Mouse (Mus musculus): ENCODE results near the gene Foxn3. TPM values are rescaled to one million over a fixed set of nuclear protein-coding genes. Genes with fewer than 3 reads are reported as not detected.

Gene Foxn3
- polyA plus RNA-seq, 1 experiment from 2014 or later: 87.3 TPM

GRCm38 (mm10) chr12:99286662-99287061 lies 276.7 kb downstream of the Foxn3 start:
- ATAC-seq (replicated peaks; ENCODE audit: low FRiP score) (peak; percentile 54), DNase-seq (ENCODE audit: low spot score) (no peak)
- H3K4me2 ChIP-seq (ENCODE audit: low read depth, low read length, severe bottlenecking): no peak overlapping the region
- no peaks in the 10 kb centered on the region for H3K36me3 ChIP-seq (ENCODE audit: control insufficient read depth, insufficient read depth, low read length)
- WGBS: 43% methylated on average over 6 of the region's 6 CpGs
- H3K4me3 ChIP-seq (ENCODE audit: low read depth, low read length): no peak overlapping the region
- no peaks in the 10 kb centered on the region for H3K27me3 ChIP-seq (ENCODE audit: control insufficient read depth, insufficient read depth, low read length)
- peak overlapping the region; percentile 34; the same call in 1 of the 2 replicates for H3K27ac ChIP-seq (ENCODE audit: low read depth, low read length)
- peaks cover 43% of the 10 kb centered on the region for H3K4me1 ChIP-seq (replicated peaks; ENCODE audit: control insufficient read depth, insufficient read depth, low read length)
- H3K9me3 ChIP-seq (ENCODE audit: control insufficient read depth, low read length): no peaks in the 10 kb centered on the region
- no peak overlapping the region for H3K9ac ChIP-seq (ENCODE audit: low read length)

- Histone ChIP-seq H3K9ac (ENCODE audit: low read length) (peak overlapping the region; percentile 16; the same call in 1 of the 2 replicates), H3K4me1 (replicated peaks; ENCODE audit: control insufficient read depth, insufficient read depth, low read length) (peaks cover 44% of the 10 kb centered on the region), H3K36me3 (ENCODE audit: control insufficient read depth, insufficient read depth, low read length) (no peaks in the 10 kb centered on the region), H3K27ac (ENCODE audit: low read depth, low read length) (peak overlapping the region; percentile 74), H3K4me2 (ENCODE audit: low read depth, low read length, severe bottlenecking) (peak overlapping the region; percentile 38; the same call in 1 of the 2 replicates), H3K27me3 (ENCODE audit: control insufficient read depth, insufficient read depth, low read length) (no peaks in the 10 kb centered on the region), H3K9me3 (ENCODE audit: control insufficient read depth, low read length) (no peaks in the 10 kb centered on the region), H3K4me3 (ENCODE audit: low read depth, low read length) (no peak overlapping the region)
- DNase-seq (ENCODE audit: low spot score): no peak
- WGBS: 71% methylated on average over 8 of the region's 8 CpGs
- no peak for ATAC-seq (replicated peaks; ENCODE audit: low FRiP score)
These were observed 277.7 kb downstream of the Foxn3 start for GRCm38 (mm10) chr12:99285656-99286055.

DNA sequence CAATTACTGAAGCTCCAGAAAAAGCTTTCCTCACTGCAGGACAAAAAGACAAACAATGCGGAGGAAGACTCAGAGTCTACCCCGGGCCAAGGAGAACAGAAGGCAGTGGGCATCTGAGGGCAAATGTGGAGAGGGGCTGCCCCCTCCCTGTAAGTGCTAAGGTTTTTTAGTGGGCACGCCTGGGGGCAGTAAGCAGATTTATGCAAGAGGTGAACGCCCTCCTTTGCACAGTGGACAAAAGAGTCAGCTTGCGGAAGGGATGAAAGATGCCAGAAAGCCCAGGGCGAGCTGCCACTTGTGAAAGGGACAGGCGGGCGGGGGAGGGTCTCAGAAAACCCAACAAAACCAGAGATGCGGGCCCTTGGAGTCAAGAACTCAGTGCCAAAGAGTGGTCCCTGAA lies 278.2 kb downstream of the Foxn3 start:
- no peaks in the 10 kb centered on the region for H3K36me3 ChIP-seq (ENCODE audit: control insufficient read depth, insufficient read depth, low read length)
- no peaks in the 10 kb centered on the region for H3K27me3 ChIP-seq (ENCODE audit: control insufficient read depth, insufficient read depth, low read length)
- ATAC-seq (replicated peaks; ENCODE audit: low FRiP score) (peak; percentile 51), DNase-seq (ENCODE audit: low spot score) (peak; percentile 68)
- H3K4me3 ChIP-seq (ENCODE audit: low read depth, low read length): no peak overlapping the region
- H3K27ac ChIP-seq (ENCODE audit: low read depth, low read length): peak overlapping the region; percentile 74
- peak overlapping the region; percentile 38 for H3K4me2 ChIP-seq (ENCODE audit: low read depth, low read length, severe bottlenecking)
- H3K9me3 ChIP-seq (ENCODE audit: control insufficient read depth, low read length): no peaks in the 10 kb centered on the region
- peak overlapping the region; percentile 21; the same call in 1 of the 2 replicates for H3K9ac ChIP-seq (ENCODE audit: low read length)
- WGBS: 12% methylated on average over 9 of the region's 9 CpGs
- H3K4me1 ChIP-seq (replicated peaks; ENCODE audit: control insufficient read depth, insufficient read depth, low read length): peaks cover 44% of the 10 kb centered on the region

GRCm38 (mm10) chr12:99284419-99285069 lies 278.8 kb downstream of the Foxn3 start:
- peak overlapping the region; percentile 21; the same call in 1 of the 2 replicates for H3K9ac ChIP-seq (ENCODE audit: low read length)
- 64% methylated on average over 8 of the region's 8 CpGs for WGBS
- no peak overlapping the region for H3K4me2 ChIP-seq (ENCODE audit: low read depth, low read length, severe bottlenecking)
- 0 out of 2 replicates have a peak, but pooled peaks have one; percentile 6 for ATAC-seq (replicated peaks; ENCODE audit: low FRiP score)
- no peaks in the 10 kb centered on the region for H3K36me3 ChIP-seq (ENCODE audit: control insufficient read depth, insufficient read depth, low read length)
- H3K4me3 ChIP-seq (ENCODE audit: low read depth, low read length): no peak overlapping the region
- H3K9me3 ChIP-seq (ENCODE audit: control insufficient read depth, low read length): no peaks in the 10 kb centered on the region
- no peak for DNase-seq (ENCODE audit: low spot score)
- H3K27ac ChIP-seq (ENCODE audit: low read depth, low read length): peak overlapping the region; percentile 74; the same call in 1 of the 2 replicates
- H3K27me3 ChIP-seq (ENCODE audit: control insufficient read depth, insufficient read depth, low read length): no peaks in the 10 kb centered on the region
- H3K4me1 ChIP-seq (replicated peaks; ENCODE audit: control insufficient read depth, insufficient read depth, low read length): peaks cover 44% of the 10 kb centered on the region

DNA sequence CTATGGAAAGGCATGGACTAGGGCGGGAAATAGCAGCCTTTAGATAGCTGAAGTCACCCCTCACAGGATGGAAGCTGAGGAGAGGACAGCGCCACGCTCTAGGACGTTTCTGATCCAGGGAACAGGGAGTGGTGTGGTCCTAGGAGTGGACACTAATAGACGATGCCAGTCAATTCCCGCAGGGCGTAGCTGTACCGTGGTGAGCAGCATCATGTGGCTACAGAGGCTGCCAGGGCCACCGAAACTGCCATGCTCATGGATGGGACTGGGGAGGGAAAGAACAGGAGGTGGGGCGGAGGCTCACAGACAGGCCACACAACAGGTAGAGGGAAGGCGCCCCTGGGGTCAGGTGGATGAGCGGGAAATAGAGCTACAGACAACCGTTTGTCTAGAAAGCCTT lies 282.6 kb downstream of the Foxn3 start:
- DNase-seq (ENCODE audit: low spot score) (no peak), ATAC-seq (replicated peaks; ENCODE audit: low FRiP score) (no peak)
- no peaks in the 10 kb centered on the region for H3K9me3 ChIP-seq (ENCODE audit: control insufficient read depth, low read length)
- H3K4me1 ChIP-seq (replicated peaks; ENCODE audit: control insufficient read depth, insufficient read depth, low read length): peaks cover 30% of the 10 kb centered on the region
- no peak overlapping the region for H3K4me2 ChIP-seq (ENCODE audit: low read depth, low read length, severe bottlenecking)
- no peaks in the 10 kb centered on the region for H3K27me3 ChIP-seq (ENCODE audit: control insufficient read depth, insufficient read depth, low read length)
- H3K36me3 ChIP-seq (ENCODE audit: control insufficient read depth, insufficient read depth, low read length): no peaks in the 10 kb centered on the region; the same call in 1 of the 2 replicates
- H3K4me3 ChIP-seq (ENCODE audit: low read depth, low read length): no peak overlapping the region
- no peak overlapping the region for H3K9ac ChIP-seq (ENCODE audit: low read length)
- 94% methylated on average over 13 of the region's 13 CpGs for WGBS
- no peak overlapping the region for H3K27ac ChIP-seq (ENCODE audit: low read depth, low read length)

DNA sequence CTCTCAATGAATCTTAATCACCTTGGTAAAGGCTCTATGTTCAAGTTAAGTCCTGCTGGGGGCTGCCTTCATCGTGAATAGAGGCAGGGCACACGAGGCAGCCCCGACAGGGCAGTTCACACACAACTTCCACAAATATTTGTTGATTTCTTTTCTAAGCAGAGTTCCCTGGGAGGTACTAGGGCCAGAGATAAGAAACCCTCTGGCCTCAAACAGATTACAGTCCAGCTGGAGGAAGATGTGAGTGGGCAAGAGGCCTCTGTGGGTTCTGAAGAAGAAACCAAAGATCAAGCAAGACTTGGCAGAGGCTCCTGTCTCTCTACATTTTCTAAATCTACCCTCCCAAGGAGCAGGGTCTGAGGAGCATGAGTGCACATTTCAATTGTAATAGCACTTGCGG lies 283.1 kb downstream of the Foxn3 start:
- Histone ChIP-seq H3K4me1 (replicated peaks; ENCODE audit: control insufficient read depth, insufficient read depth, low read length) (peaks cover 25% of the 10 kb centered on the region), H3K4me3 (ENCODE audit: low read depth, low read length) (no peak overlapping the region), H3K9ac (ENCODE audit: low read length) (no peak overlapping the region), H3K27me3 (ENCODE audit: control insufficient read depth, insufficient read depth, low read length) (no peaks in the 10 kb centered on the region), H3K36me3 (ENCODE audit: control insufficient read depth, insufficient read depth, low read length) (no peaks in the 10 kb centered on the region; the same call in 1 of the 2 replicates), H3K27ac (ENCODE audit: low read depth, low read length) (no peak overlapping the region), H3K9me3 (ENCODE audit: control insufficient read depth, low read length) (no peaks in the 10 kb centered on the region), H3K4me2 (ENCODE audit: low read depth, low read length, severe bottlenecking) (no peak overlapping the region)
- ATAC-seq (replicated peaks; ENCODE audit: low FRiP score): no peak
- no peak for DNase-seq (ENCODE audit: low spot score)
- WGBS: 85% methylated on average over 4 of the region's 4 CpGs

DNA sequence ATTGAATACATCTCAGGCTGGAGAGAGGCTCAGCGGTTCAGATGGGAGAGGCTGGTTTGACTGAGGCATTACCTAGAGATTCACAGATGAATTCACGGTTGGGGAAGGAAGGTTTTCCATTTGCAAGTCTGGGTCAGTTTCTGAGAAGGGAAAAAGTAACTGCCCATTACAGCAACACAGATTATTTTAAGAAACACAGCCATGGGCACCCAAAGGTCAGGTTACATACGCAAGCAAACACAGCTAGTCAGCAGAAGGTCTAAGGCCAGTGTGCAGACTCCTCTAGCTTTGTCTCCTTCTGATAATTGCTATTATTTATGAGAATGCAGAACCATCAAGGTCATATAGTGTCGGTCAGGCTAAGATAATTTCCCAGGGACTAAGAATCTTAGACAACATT lies 284.0 kb downstream of the Foxn3 start:
- no peaks in the 10 kb centered on the region; the same call in 1 of the 2 replicates for H3K36me3 ChIP-seq (ENCODE audit: control insufficient read depth, insufficient read depth, low read length)
- 92% methylated on average over 4 of the region's 4 CpGs for WGBS
- peaks cover 16% of the 10 kb centered on the region for H3K4me1 ChIP-seq (replicated peaks; ENCODE audit: control insufficient read depth, insufficient read depth, low read length)
- H3K9me3 ChIP-seq (ENCODE audit: control insufficient read depth, low read length): no peaks in the 10 kb centered on the region
- DNase-seq (ENCODE audit: low spot score) (no peak), ATAC-seq (replicated peaks; ENCODE audit: low FRiP score) (no peak)
- H3K9ac ChIP-seq (ENCODE audit: low read length): no peak overlapping the region
- H3K27me3 ChIP-seq (ENCODE audit: control insufficient read depth, insufficient read depth, low read length): no peaks in the 10 kb centered on the region
- no peak overlapping the region for H3K4me2 ChIP-seq (ENCODE audit: low read depth, low read length, severe bottlenecking)
- H3K4me3 ChIP-seq (ENCODE audit: low read depth, low read length): no peak overlapping the region
- no peak overlapping the region for H3K27ac ChIP-seq (ENCODE audit: low read depth, low read length)

DNA sequence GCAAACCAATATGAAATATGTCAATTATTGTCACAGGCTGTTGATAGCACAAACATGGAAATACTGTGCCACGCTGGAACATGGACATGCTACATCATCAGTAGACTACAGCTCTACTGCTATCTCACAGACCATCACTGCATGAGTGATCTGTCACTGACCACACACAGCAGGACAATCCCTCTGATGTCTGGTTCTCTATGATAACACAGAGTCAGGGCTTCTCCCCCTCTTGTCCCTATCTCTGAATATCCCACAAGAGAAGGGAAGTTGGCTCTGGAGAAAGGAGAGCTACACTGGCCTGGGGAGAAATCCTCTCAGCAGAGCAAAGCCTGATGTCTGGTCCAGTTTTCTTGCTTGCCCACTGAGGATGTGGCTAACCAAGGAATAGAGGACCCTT lies 288.8 kb downstream of the Foxn3 start:
- no peaks in the 10 kb centered on the region for H3K27me3 ChIP-seq (ENCODE audit: control insufficient read depth, insufficient read depth, low read length)
- ATAC-seq (replicated peaks; ENCODE audit: low FRiP score) (no peak), DNase-seq (ENCODE audit: low spot score) (no peak)
- peaks cover under 1% of the 10 kb centered on the region; the same call in 1 of the 2 replicates for H3K4me1 ChIP-seq (replicated peaks; ENCODE audit: control insufficient read depth, insufficient read depth, low read length)
- no peak overlapping the region for H3K27ac ChIP-seq (ENCODE audit: low read depth, low read length)
- H3K9ac ChIP-seq (ENCODE audit: low read length): no peak overlapping the region
- no peaks in the 10 kb centered on the region for H3K9me3 ChIP-seq (ENCODE audit: control insufficient read depth, low read length)
- 83% methylated on average over 1 of the region's 1 CpGs for WGBS
- no peak overlapping the region for H3K4me3 ChIP-seq (ENCODE audit: low read depth, low read length)
- H3K36me3 ChIP-seq (ENCODE audit: control insufficient read depth, insufficient read depth, low read length): no peaks in the 10 kb centered on the region; the same call in 1 of the 2 replicates
- no peak overlapping the region for H3K4me2 ChIP-seq (ENCODE audit: low read depth, low read length, severe bottlenecking)

GRCm38 (mm10) chr12:99269396-99269795 lies 294.0 kb downstream of the Foxn3 start:
- Histone ChIP-seq H3K9ac (ENCODE audit: low read length) (no peak overlapping the region), H3K27ac (ENCODE audit: low read depth, low read length) (no peak overlapping the region), H3K9me3 (ENCODE audit: control insufficient read depth, low read length) (no peaks in the 10 kb centered on the region), H3K4me1 (replicated peaks; ENCODE audit: control insufficient read depth, insufficient read depth, low read length) (peaks cover 10% of the 10 kb centered on the region; the same call in 1 of the 2 replicates), H3K4me2 (ENCODE audit: low read depth, low read length, severe bottlenecking) (no peak overlapping the region), H3K36me3 (ENCODE audit: control insufficient read depth, insufficient read depth, low read length) (no peaks in the 10 kb centered on the region), H3K4me3 (ENCODE audit: low read depth, low read length) (no peak overlapping the region), H3K27me3 (ENCODE audit: control insufficient read depth, insufficient read depth, low read length) (no peaks in the 10 kb centered on the region)
- no peak for DNase-seq (ENCODE audit: low spot score)
- ATAC-seq (replicated peaks; ENCODE audit: low FRiP score): peak; percentile 47; the same call in 1 of the 2 replicates
- 66% methylated on average over 8 of the region's 8 CpGs for WGBS

Data from forebrain, embryonic 11.5 days (tissue).